Mouse (Mus musculus): ENCODE measurements around the gene Sema3b. TPM values are rescaled to one million over a fixed set of nuclear protein-coding genes. Genes with fewer than 3 reads are reported as not detected.
"Not testable (repeated sequence)": the region's sequence is repeated elsewhere in the genome, so short reads cannot be mapped to it uniquely, and the experiment has no call there.

Sema3b gene
- polyA plus RNA-seq, 1 experiment from 2014 or later, result 18.3 TPM

DNA sequence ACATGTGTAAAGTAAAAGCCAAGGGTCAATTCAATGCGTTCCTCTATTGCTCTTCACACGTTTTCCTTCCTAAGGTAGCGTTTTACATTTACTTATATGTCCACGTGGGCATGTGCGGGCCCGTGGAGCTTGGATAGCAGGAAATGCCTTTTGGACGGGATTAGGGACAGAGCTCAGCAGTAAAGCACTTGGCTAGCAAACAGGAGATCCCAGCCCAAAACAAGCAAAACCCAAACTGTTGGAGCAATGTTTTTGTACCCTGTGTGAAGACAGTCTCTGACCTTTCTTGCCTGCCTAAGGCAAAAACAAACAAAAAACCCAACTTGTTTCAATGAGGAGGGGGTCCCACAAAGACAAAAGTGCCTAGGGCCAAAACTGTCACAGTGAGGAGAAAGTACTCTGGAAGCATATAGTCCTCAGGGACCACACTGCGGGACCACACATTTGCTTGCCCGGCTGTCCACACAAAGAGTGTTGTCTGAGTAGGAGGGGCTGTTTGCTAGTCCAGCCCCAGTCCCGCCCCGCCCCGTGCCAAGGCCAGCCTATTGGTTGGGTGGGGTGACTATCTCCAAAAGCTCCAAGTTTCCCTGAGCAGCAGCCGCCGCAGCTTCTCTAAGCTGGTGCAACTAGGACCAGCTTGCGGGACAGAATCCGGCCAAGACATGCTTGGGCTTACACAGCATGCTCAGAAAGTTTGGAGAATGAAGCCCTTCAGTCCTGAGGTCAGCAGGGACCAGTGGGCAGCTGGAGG, 32.5 kb downstream of the Sema3b start, which contains the start of gene Hyal1:
Gene Hyal1, plus strand, starts transcription at position 571 of the 751 bp plus-strand sequence.
- H3K36me3 ChIP-seq (ENCODE audit: control insufficient read depth, insufficient read depth, low read length), result peaks cover 28% of the 10 kb centered on the region
- peak within 1 kb of the TSS; percentile 28 for H3K4me3 ChIP-seq (ENCODE audit: low read depth, low read length)
- H3K9me3 ChIP-seq (ENCODE audit: control insufficient read depth, low read length), result no peaks in the 10 kb centered on the region
- H3K27ac ChIP-seq (ENCODE audit: low read depth), result peak within 1 kb of the TSS; percentile 66
- H3K9ac ChIP-seq (ENCODE audit: low read length), result peak within 1 kb of the TSS; percentile 44
- DNase-seq (ENCODE audit: low spot score) (peak; percentile 86), ATAC-seq (replicated peaks; ENCODE audit: low FRiP score, low TSS enrichment, low read depth) (peak; percentile 47)
- H3K27me3 ChIP-seq (replicated peaks; ENCODE audit: control insufficient read depth, insufficient read depth, low read length), result no peaks in the 10 kb centered on the region
- peaks cover 8% of the 10 kb centered on the region for H3K4me1 ChIP-seq (replicated peaks; ENCODE audit: control insufficient read depth, insufficient read depth, low read length)
- H3K4me2 ChIP-seq (ENCODE audit: low read length), result peak within 1 kb of the TSS; percentile 55
- 21% methylated on average over 16 of the region's 16 CpGs for WGBS

DNA sequence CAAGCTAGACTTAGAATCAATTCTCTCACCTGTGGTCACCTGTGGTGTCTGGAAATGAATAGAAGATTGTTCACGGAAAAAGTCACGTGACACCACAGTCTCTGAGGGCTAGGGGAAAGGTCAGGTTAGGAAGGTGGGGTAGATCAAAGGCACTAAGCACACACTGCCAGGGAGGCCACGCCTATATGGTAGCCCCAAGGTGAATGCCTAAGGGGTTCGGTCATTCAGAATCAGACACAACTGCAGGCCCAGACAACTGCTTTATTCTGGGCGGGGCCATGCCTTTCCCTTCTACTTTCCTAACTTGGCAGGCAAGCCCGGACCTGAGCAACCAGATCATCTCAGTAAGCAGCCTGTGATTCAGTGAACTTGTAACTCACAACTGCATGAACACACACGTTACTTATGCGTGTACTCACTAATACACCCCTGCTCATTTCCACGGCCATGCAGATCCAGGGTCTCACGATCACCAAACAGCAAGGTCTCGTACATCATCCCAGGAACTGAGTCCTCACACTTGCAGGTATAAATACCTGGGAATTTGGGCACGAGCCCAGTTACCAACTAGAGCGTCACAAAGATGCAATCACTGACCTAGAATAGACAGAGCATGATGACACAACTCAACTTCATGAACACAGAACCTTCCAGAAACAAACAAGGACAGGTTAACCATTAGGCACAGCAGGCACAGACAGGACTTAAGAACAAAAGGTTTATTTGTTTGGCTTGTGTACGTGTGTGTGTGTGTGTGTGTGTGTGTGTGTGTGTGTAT, 33.3 kb downstream of the Sema3b start:
- Histone ChIP-seq H3K4me1 (replicated peaks; ENCODE audit: control insufficient read depth, insufficient read depth, low read length) (peaks cover 16% of the 10 kb centered on the region), H3K4me2 (ENCODE audit: low read length) (no peak overlapping the region), H3K27me3 (replicated peaks; ENCODE audit: control insufficient read depth, insufficient read depth, low read length) (no peaks in the 10 kb centered on the region), H3K9me3 (ENCODE audit: control insufficient read depth, low read length) (no peaks in the 10 kb centered on the region), H3K9ac (ENCODE audit: low read length) (no peak overlapping the region), H3K4me3 (ENCODE audit: low read depth, low read length) (no peak overlapping the region), H3K27ac (ENCODE audit: low read depth) (peak overlapping the region; percentile 66), H3K36me3 (ENCODE audit: control insufficient read depth, insufficient read depth, low read length) (peaks cover 36% of the 10 kb centered on the region)
- ATAC-seq (replicated peaks; ENCODE audit: low FRiP score, low TSS enrichment, low read depth) (peak; percentile 72), DNase-seq (ENCODE audit: low spot score) (no peak)
- WGBS, result 74% methylated on average over 14 of the region's 14 CpGs

DNA sequence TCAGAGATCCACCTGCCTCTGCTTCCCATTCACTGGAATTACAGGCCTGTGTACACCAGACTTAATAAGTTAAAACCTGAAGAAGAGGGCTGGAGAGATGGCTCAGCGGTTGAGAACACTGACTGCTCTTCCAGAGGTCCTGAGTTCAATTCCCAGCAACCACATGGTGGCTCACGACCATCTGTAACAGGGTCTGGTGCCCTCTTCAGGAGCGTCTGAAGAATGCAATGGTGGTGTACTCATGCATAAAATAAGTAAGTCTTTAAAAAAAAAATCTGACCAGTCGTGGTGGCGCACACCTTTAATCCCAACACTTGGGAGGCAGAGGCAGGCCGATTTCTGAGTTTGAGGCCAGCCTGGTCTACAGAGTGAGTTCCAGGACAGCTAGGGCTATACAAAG, 35.3 kb downstream of the Sema3b start:
- H3K36me3 ChIP-seq (ENCODE audit: control insufficient read depth, insufficient read depth, low read length), result peaks cover 39% of the 10 kb centered on the region
- DNase-seq (ENCODE audit: low spot score); H3K9me3 ChIP-seq (ENCODE audit: control insufficient read depth, low read length); H3K4me3 ChIP-seq (ENCODE audit: low read depth, low read length); H3K9ac ChIP-seq (ENCODE audit: low read length); H3K27ac ChIP-seq (ENCODE audit: low read depth); ATAC-seq (replicated peaks; ENCODE audit: low FRiP score, low TSS enrichment, low read depth); H3K4me2 ChIP-seq (ENCODE audit: low read length); H3K27me3 ChIP-seq (replicated peaks; ENCODE audit: control insufficient read depth, insufficient read depth, low read length): not testable (repeated sequence)
- WGBS, result 82% methylated on average over 6 of the region's 6 CpGs
- H3K4me1 ChIP-seq (replicated peaks; ENCODE audit: control insufficient read depth, insufficient read depth, low read length), result peaks cover 25% of the 10 kb centered on the region

DNA sequence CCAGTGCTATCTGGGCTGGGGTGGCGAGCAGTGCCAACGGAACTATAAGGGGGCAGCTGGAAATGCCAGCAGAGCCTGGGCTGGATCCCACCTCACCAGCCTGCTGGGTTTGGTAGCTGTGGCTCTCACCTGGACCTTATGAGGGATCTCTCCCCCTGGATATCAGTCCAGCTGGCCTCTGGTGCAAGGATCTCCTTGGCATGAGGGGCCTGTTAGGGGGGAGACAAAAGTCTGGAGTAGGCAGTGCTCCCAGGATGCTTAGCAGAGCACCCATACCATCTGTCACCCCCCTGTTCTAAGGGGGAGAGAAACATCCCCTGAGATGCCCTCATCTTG, 36.7 kb downstream of the Sema3b start:
- DNase-seq (ENCODE audit: low spot score), result no peak
- 100% methylated on average over 2 of the region's 2 CpGs for WGBS
- Histone ChIP-seq H3K27ac (ENCODE audit: low read depth) (no peak overlapping the region), H3K4me3 (ENCODE audit: low read depth, low read length) (no peak overlapping the region), H3K4me1 (replicated peaks; ENCODE audit: control insufficient read depth, insufficient read depth, low read length) (peaks cover 32% of the 10 kb centered on the region), H3K4me2 (ENCODE audit: low read length) (no peak overlapping the region), H3K27me3 (replicated peaks; ENCODE audit: control insufficient read depth, insufficient read depth, low read length) (no peaks in the 10 kb centered on the region), H3K9ac (ENCODE audit: low read length) (no peak overlapping the region), H3K36me3 (ENCODE audit: control insufficient read depth, insufficient read depth, low read length) (peaks cover 39% of the 10 kb centered on the region), H3K9me3 (ENCODE audit: control insufficient read depth, low read length) (no peaks in the 10 kb centered on the region)
- ATAC-seq (replicated peaks; ENCODE audit: low FRiP score, low TSS enrichment, low read depth), result no peak

DNA sequence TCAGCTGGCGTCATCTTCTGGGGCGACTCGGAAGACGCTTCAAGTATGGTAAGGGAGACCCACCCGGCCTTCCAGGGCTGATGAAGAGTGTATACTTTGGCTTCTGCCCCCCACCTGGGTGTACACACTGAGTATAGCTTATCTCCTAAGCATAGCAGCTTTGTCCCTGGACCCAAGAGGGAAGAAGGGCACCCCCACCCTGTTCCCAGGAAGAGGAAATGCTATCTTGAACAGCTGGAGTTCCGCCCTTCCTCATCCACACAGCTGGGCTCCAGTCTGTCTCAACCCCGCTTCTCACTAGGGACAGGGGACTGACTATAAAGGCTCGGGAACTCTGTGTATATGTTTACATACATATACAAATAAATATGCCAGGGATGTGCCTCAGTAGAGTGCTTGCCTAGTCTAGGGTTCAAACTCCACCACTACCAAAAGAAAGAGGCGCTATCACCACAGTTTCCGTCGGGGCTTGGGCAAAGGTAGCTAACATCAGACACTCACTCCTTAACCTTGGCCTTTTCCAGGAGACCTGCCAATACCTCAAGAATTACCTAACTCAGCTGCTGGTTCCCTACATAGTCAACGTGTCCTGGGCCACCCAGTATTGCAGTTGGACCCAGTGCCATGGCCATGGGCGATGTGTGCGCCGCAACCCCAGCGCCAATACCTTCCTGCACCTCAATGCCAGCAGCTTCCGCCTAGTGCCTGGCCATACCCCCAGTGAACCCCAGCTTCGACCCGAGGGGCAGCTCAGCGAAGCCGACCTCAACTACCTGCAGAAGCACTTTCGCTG, 37.3 kb downstream of the Sema3b start:
- H3K27ac ChIP-seq (ENCODE audit: low read depth), result no peak overlapping the region
- H3K36me3 ChIP-seq (ENCODE audit: control insufficient read depth, insufficient read depth, low read length), result peaks cover 39% of the 10 kb centered on the region
- H3K4me3 ChIP-seq (ENCODE audit: low read depth, low read length), result no peak overlapping the region
- no peaks in the 10 kb centered on the region for H3K9me3 ChIP-seq (ENCODE audit: control insufficient read depth, low read length)
- no peak overlapping the region for H3K9ac ChIP-seq (ENCODE audit: low read length)
- no peaks in the 10 kb centered on the region for H3K27me3 ChIP-seq (replicated peaks; ENCODE audit: control insufficient read depth, insufficient read depth, low read length)
- DNase-seq (ENCODE audit: low spot score), result no peak
- ATAC-seq (replicated peaks; ENCODE audit: low FRiP score, low TSS enrichment, low read depth), result no peak
- 90% methylated on average over 22 of the region's 22 CpGs for WGBS
- peaks cover 29% of the 10 kb centered on the region for H3K4me1 ChIP-seq (replicated peaks; ENCODE audit: control insufficient read depth, insufficient read depth, low read length)
- H3K4me2 ChIP-seq (ENCODE audit: low read length), result no peak overlapping the region

DNA sequence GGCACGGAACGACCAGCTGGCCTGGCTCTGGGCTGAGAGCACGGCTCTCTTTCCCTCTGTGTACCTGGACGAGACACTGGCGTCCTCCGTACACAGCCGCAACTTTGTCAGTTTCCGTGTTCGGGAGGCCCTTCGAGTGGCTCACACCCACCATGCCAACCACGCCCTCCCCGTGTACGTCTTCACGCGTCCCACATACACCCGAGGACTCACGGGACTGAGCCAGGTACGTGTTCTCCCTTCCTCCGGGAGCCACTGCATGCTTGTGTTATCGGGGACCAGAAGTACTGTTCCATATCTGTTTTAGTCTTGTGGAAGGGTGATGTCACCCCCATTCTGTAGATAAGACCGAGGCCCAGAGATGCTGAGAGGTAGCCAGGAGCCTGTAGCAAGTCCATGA, 38.2 kb downstream of the Sema3b start:
- DNase-seq (ENCODE audit: low spot score) (no peak), ATAC-seq (replicated peaks; ENCODE audit: low FRiP score, low TSS enrichment, low read depth) (no peak)
- no peak overlapping the region for H3K27ac ChIP-seq (ENCODE audit: low read depth)

DNA sequence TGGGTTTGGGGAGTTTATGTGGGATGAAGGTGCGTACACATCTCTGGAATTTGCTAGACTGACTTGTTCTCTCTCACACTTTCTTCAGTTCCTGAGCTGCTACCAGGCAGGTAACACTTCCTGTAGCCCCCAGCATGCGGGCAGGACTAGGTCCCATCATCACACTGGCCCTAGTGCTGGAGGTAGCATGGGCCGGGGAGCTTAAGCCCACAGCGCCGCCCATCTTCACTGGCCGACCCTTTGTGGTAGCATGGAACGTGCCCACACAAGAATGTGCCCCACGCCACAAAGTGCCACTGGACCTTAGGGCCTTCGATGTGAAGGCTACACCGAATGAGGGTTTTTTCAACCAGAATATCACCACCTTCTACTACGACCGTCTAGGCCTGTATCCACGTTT, 39.0 kb downstream of the Sema3b start:
- peak overlapping the region; percentile 95 for H3K4me2 ChIP-seq (ENCODE audit: low read length)
- H3K36me3 ChIP-seq (ENCODE audit: control insufficient read depth, insufficient read depth, low read length), result peaks cover 39% of the 10 kb centered on the region
- peak overlapping the region; percentile 71 for H3K9ac ChIP-seq (ENCODE audit: low read length)
- peak overlapping the region; percentile 70 for H3K4me3 ChIP-seq (ENCODE audit: low read depth, low read length)
- no peaks in the 10 kb centered on the region for H3K27me3 ChIP-seq (replicated peaks; ENCODE audit: control insufficient read depth, insufficient read depth, low read length)
- no peak for DNase-seq (ENCODE audit: low spot score)
- 42% methylated on average over 13 of the region's 13 CpGs for WGBS
- peaks cover 29% of the 10 kb centered on the region for H3K4me1 ChIP-seq (replicated peaks; ENCODE audit: control insufficient read depth, insufficient read depth, low read length)
- no peak for ATAC-seq (replicated peaks; ENCODE audit: low FRiP score, low TSS enrichment, low read depth)
- no peaks in the 10 kb centered on the region for H3K9me3 ChIP-seq (ENCODE audit: control insufficient read depth, low read length)
- peak overlapping the region; percentile 80; the same call in 1 of the 2 replicates for H3K27ac ChIP-seq (ENCODE audit: low read depth)

More for the DNA sequence above, 38.2 kb downstream of the Sema3b start:
- Histone ChIP-seq H3K4me3 (ENCODE audit: low read depth, low read length) (peak overlapping the region; percentile 70; the same call in 1 of the 2 replicates), H3K27me3 (replicated peaks; ENCODE audit: control insufficient read depth, insufficient read depth, low read length) (no peaks in the 10 kb centered on the region), H3K9me3 (ENCODE audit: control insufficient read depth, low read length) (no peaks in the 10 kb centered on the region), H3K9ac (ENCODE audit: low read length) (no peak overlapping the region; the same call in 1 of the 2 replicates), H3K36me3 (ENCODE audit: control insufficient read depth, insufficient read depth, low read length) (peaks cover 39% of the 10 kb centered on the region), H3K4me2 (ENCODE audit: low read length) (peak overlapping the region; percentile 95), H3K4me1 (replicated peaks; ENCODE audit: control insufficient read depth, insufficient read depth, low read length) (peaks cover 29% of the 10 kb centered on the region)
- 84% methylated on average over 21 of the region's 21 CpGs for WGBS

DNA sequence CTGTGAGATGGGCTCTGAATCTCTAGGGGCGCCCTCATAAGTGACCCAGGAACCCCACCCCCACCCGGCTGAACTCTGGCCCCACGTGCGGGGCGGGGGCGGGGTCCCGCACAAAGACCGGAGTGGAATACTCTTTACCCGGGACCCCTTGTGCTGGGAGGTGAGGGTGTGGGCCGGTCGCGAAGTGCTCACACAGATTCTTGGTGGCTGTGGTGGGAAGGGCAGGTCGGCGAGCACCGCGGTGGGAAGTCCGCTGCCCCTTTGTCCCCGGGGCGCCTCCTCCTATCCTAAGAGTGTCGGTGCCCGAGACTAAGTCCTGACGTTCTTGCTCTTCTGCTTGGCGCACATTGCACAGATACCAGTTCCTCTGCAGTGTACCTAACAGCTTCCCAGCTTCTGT, 39.8 kb downstream of the Sema3b start:
- DNase-seq (ENCODE audit: low spot score) (no peak), ATAC-seq (replicated peaks; ENCODE audit: low FRiP score, low TSS enrichment, low read depth) (peak; percentile 29)
- Histone ChIP-seq H3K27ac (ENCODE audit: low read depth) (peak overlapping the region; percentile 80), H3K4me2 (ENCODE audit: low read length) (peak overlapping the region; percentile 95), H3K9ac (ENCODE audit: low read length) (peak overlapping the region; percentile 71), H3K36me3 (ENCODE audit: control insufficient read depth, insufficient read depth, low read length) (peaks cover 42% of the 10 kb centered on the region), H3K4me1 (replicated peaks; ENCODE audit: control insufficient read depth, insufficient read depth, low read length) (peaks cover 29% of the 10 kb centered on the region), H3K27me3 (replicated peaks; ENCODE audit: control insufficient read depth, insufficient read depth, low read length) (no peaks in the 10 kb centered on the region), H3K9me3 (ENCODE audit: control insufficient read depth, low read length) (no peaks in the 10 kb centered on the region), H3K4me3 (ENCODE audit: low read depth, low read length) (peak overlapping the region; percentile 70)
- 0% methylated on average over 23 of the region's 23 CpGs for WGBS

Measured in intestine, embryonic 14.5 days (tissue).